Mouse (Mus musculus) brown adipose tissue, adult 24 weeks (tissue): Measurements from ENCODE around the gene Pawr. TPM values are rescaled to one million over a fixed set of nuclear protein-coding genes. Genes with fewer than 3 reads are reported as not detected.

Source experiments
- H3K27ac ChIP-seq: fragments of 200-500 bp; replicated peaks from 2 replicates; pipeline ENCODE4 v1.5.1; 2012; ENCODE audit warnings: low read depth, mild to moderate bottlenecking, low read length
- H3K4me1 ChIP-seq: fragments of 200-500 bp; 2 replicates; pipeline ENCODE4 v1.6.1; 2012; ENCODE audit warnings: low read length, mixed read lengths; ENCODE audit not compliant: control insufficient read depth, insufficient read depth, insufficient read length
- H3K4me3 ChIP-seq: fragments of 200-500 bp; 2 replicates; pipeline ENCODE4 v1.5.1; 2012; ENCODE audit warnings: low read depth, mild to moderate bottlenecking, low read length, moderate library complexity; ENCODE audit not compliant: insufficient read depth
- polyA plus RNA-seq: library from polyadenylated mRNA; stranded (reverse); fragments of >200 nt; gene quantifications from 2 replicates; pipeline ENCODE4 v1.2.4, GENCODE M21; 2012; ENCODE audit not compliant: missing spikeins, insufficient read depth, insufficient read length

Pawr gene
- polyA plus RNA-seq, 1 experiment, result 1.2 TPM

- Histone ChIP-seq H3K4me3 (no peak overlapping the region), H3K4me1 (no peaks in the 10 kb centered on the region), H3K27ac (no peak overlapping the region)
Measured at GRCm38 (mm10) chr10:108360801-108361200, 28.9 kb downstream of the Pawr start.

GRCm38 (mm10) chr10:108361419-108362155, 29.7 kb downstream of the Pawr start:
- Histone ChIP-seq H3K27ac (no peak overlapping the region), H3K4me3 (no peak overlapping the region), H3K4me1 (no peaks in the 10 kb centered on the region)

GRCm38 (mm10) chr10:108363932-108364331, 32.0 kb downstream of the Pawr start:
- Histone ChIP-seq H3K4me3 (no peak overlapping the region), H3K4me1 (no peaks in the 10 kb centered on the region), H3K27ac (no peak overlapping the region)

- no peak overlapping the region for H3K27ac ChIP-seq
- H3K4me3 ChIP-seq, result no peak overlapping the region
- H3K4me1 ChIP-seq, result no peaks in the 10 kb centered on the region
Measured at GRCm38 (mm10) chr10:108364946-108365719, 33.2 kb downstream of the Pawr start.

- H3K4me1 ChIP-seq, result no peaks in the 10 kb centered on the region
- H3K27ac ChIP-seq, result no peak overlapping the region
- H3K4me3 ChIP-seq, result no peak overlapping the region
Measured at GRCm38 (mm10) chr10:108366251-108366650, 34.3 kb downstream of the Pawr start.

GRCm38 (mm10) chr10:108368358-108368757, 36.4 kb downstream of the Pawr start:
- Histone ChIP-seq H3K27ac (no peak overlapping the region), H3K4me1 (no peaks in the 10 kb centered on the region), H3K4me3 (no peak overlapping the region)

GRCm38 (mm10) chr10:108372258-108372657, 40.3 kb downstream of the Pawr start:
- no peaks in the 10 kb centered on the region for H3K4me1 ChIP-seq
- H3K4me3 ChIP-seq, result no peak overlapping the region
- H3K27ac ChIP-seq, result no peak overlapping the region

GRCm38 (mm10) chr10:108372858-108373257, 40.9 kb downstream of the Pawr start:
- Histone ChIP-seq H3K27ac (no peak overlapping the region), H3K4me1 (no peaks in the 10 kb centered on the region), H3K4me3 (no peak overlapping the region)

GRCm38 (mm10) chr10:108375796-108376195, 43.9 kb downstream of the Pawr start:
- Histone ChIP-seq H3K4me1 (no peaks in the 10 kb centered on the region), H3K4me3 (no peak overlapping the region), H3K27ac (no peak overlapping the region)

GRCm38 (mm10) chr10:108376366-108376765, 44.4 kb downstream of the Pawr start:
- Histone ChIP-seq H3K27ac (no peak overlapping the region), H3K4me1 (no peaks in the 10 kb centered on the region), H3K4me3 (no peak overlapping the region)

GRCm38 (mm10) chr10:108377369-108377768, 45.4 kb downstream of the Pawr start:
- Histone ChIP-seq H3K4me3 (no peak overlapping the region), H3K4me1 (no peaks in the 10 kb centered on the region), H3K27ac (no peak overlapping the region)

GRCm38 (mm10) chr10:108378062-108378461, 46.1 kb downstream of the Pawr start:
- Histone ChIP-seq H3K4me1 (no peaks in the 10 kb centered on the region), H3K4me3 (no peak overlapping the region)

GRCm38 (mm10) chr10:108378479-108378878, 46.6 kb downstream of the Pawr start:
- Histone ChIP-seq H3K4me3 (no peak overlapping the region), H3K27ac (no peak overlapping the region), H3K4me1 (no peaks in the 10 kb centered on the region)

More at GRCm38 (mm10) chr10:108378062-108378461, 46.1 kb downstream of the Pawr start:
- H3K27ac ChIP-seq, result no peak overlapping the region

GRCm38 (mm10) chr10:108380715-108381114, 48.8 kb downstream of the Pawr start:
- H3K4me3 ChIP-seq, result no peak overlapping the region
- no peak overlapping the region for H3K27ac ChIP-seq
- no peaks in the 10 kb centered on the region for H3K4me1 ChIP-seq

- no peak overlapping the region for H3K27ac ChIP-seq
- no peaks in the 10 kb centered on the region for H3K4me1 ChIP-seq
- H3K4me3 ChIP-seq, result no peak overlapping the region
Measured at GRCm38 (mm10) chr10:108384153-108384769, 52.3 kb downstream of the Pawr start.
